Comparison of ENCODE assay signal across 22 mouse cellular contexts in the genomic region with DNA sequence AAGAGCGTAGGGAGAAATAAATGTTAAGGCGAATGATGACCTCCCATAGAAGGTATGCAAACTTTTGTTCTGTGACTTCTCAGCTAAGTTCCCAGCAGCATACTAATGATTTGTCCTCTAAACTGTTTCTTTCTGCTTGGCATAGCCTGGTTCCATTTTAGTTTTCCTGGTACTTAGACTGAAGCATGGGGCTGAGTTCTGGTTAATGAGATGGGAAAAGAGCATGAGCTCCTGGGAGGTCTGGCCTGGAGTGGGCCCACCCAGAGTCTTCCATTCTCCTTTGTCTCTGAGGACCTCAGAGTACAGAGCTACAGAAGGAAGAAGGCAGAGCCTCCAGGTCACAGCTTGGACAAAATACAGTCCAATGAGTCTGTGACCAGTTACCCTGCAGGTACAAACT.
DNase-seq lines count a peak whose midpoint lies in the region; ATAC-seq and TF ChIP-seq lines count a peak whose summit lies in the region.
"Had no signal": no experiment of that assay in that cellular context is flagged by ENCODE, and none has a peak within 500 bp of the region (broad histone marks: within the 10 kb centered on the region; RNA-seq: fewer than 3 reads in every experiment).

No protein-coding gene starts in this region.

- H3K4me3 ChIP-seq in midbrain, postnatal 0 days (ENCODE audit: low read depth, low read length): no peak overlapping the region
- no peak overlapping the region for H3K4me3 ChIP-seq in midbrain, embryonic 16.5 days (ENCODE audit: low read depth, low read length)
- H3K4me3 ChIP-seq in liver, postnatal 0 days (ENCODE audit: low read depth, low read length): no peak overlapping the region
- H3K4me3 ChIP-seq in gastrocnemius, adult 2 months: no peak overlapping the region
- H3K4me3 ChIP-seq: heart, embryonic 10.5 days; midbrain, embryonic 10.5 days; stomach, embryonic 15.5 days had no signal

- no peaks in the 10 kb centered on the region for H3K9me3 ChIP-seq in midbrain, postnatal 0 days (ENCODE audit: low read length)
- no peaks in the 10 kb centered on the region for H3K9me3 ChIP-seq in midbrain, embryonic 16.5 days (replicated peaks; ENCODE audit: control insufficient read depth, low read length, poor library complexity, severe bottlenecking)
- no peaks in the 10 kb centered on the region for H3K9me3 ChIP-seq in liver, postnatal 0 days (ENCODE audit: low read length)
- H3K9me3 ChIP-seq: heart, embryonic 10.5 days; midbrain, embryonic 10.5 days; stomach, embryonic 15.5 days had no signal

- no peak; the same call in 1 of the 2 replicates for ATAC-seq in midbrain, postnatal 0 days (ENCODE audit: low FRiP score)
- ATAC-seq in midbrain, embryonic 16.5 days: no peak
- ATAC-seq in liver, postnatal 0 days: no peak
- ATAC-seq: intestine, postnatal 0 days had no signal

- TF ChIP-seq CTCF in midbrain, postnatal 0 days (IDR thresholded peaks at IDR 0.05): no peak
- TF ChIP-seq CTCF in liver, postnatal 0 days (IDR thresholded peaks at IDR 0.05; ENCODE audit: low read depth): no peak
- TF ChIP-seq CTCF in gastrocnemius, adult 2 months (IDR thresholded peaks at IDR 0.05): no peak

- no peak overlapping the region for H3K4me2 ChIP-seq in midbrain, postnatal 0 days (ENCODE audit: low read depth, low read length, poor library complexity, severe bottlenecking)
- no peak overlapping the region for H3K4me2 ChIP-seq in midbrain, embryonic 16.5 days (ENCODE audit: low read length)
- no peak overlapping the region for H3K4me2 ChIP-seq in liver, postnatal 0 days (ENCODE audit: low read depth, low read length)
- H3K4me2 ChIP-seq: hindbrain, embryonic 14.5 days; stomach, embryonic 15.5 days had no signal

- H3K4me1 ChIP-seq in midbrain, postnatal 0 days (ENCODE audit: insufficient read depth, low read length): no peaks in the 10 kb centered on the region
- H3K4me1 ChIP-seq in midbrain, embryonic 16.5 days (ENCODE audit: control insufficient read depth, insufficient read depth, low read length): no peaks in the 10 kb centered on the region
- H3K4me1 ChIP-seq in liver, postnatal 0 days (ENCODE audit: insufficient read depth): no peaks in the 10 kb centered on the region
- H3K4me1 ChIP-seq: heart, embryonic 10.5 days; midbrain, embryonic 10.5 days; stomach, embryonic 15.5 days had no signal

- intact Hi-C loops in gastrocnemius, adult 2 months (cut with DNase I): no loop called here

- no peaks in the 10 kb centered on the region for H3K27me3 ChIP-seq in midbrain, postnatal 0 days (ENCODE audit: insufficient read depth, low read length)
- H3K27me3 ChIP-seq in midbrain, embryonic 16.5 days (ENCODE audit: control insufficient read depth, insufficient read depth, low read depth, low read length): no peaks in the 10 kb centered on the region
- no peaks in the 10 kb centered on the region for H3K27me3 ChIP-seq in liver, postnatal 0 days (ENCODE audit: insufficient read depth, low read length)
- H3K27me3 ChIP-seq: stomach, embryonic 15.5 days had no signal

- 94% methylated on average over 2 of the region's 2 CpGs for WGBS in midbrain, postnatal 0 days
- WGBS in midbrain, embryonic 16.5 days: 96% methylated on average over 2 of the region's 2 CpGs
- 86% methylated on average over 2 of the region's 2 CpGs for WGBS in liver, postnatal 0 days (ENCODE audit: insufficient replicate concordance)

- no peak overlapping the region for H3K27ac ChIP-seq in midbrain, postnatal 0 days (ENCODE audit: low read depth, low read length)
- no peak overlapping the region for H3K27ac ChIP-seq in midbrain, embryonic 16.5 days (ENCODE audit: low read length)
- no peak overlapping the region for H3K27ac ChIP-seq in liver, postnatal 0 days (ENCODE audit: low read depth)
- no peak overlapping the region for H3K27ac ChIP-seq in gastrocnemius, adult 2 months
- H3K27ac ChIP-seq: heart, embryonic 10.5 days; hindbrain, embryonic 14.5 days; kidney, postnatal 0 days; midbrain, embryonic 10.5 days; stomach, embryonic 15.5 days had no signal

- no peak for TF ChIP-seq EP300 in liver, postnatal 0 days (IDR thresholded peaks at IDR 0.05; ENCODE audit: low read depth)

- H3K36me3 ChIP-seq in midbrain, postnatal 0 days (ENCODE audit: insufficient read depth, low read length): no peaks in the 10 kb centered on the region
- H3K36me3 ChIP-seq in midbrain, embryonic 16.5 days (ENCODE audit: control insufficient read depth, insufficient read depth, low read length): no peaks in the 10 kb centered on the region
- no peaks in the 10 kb centered on the region for H3K36me3 ChIP-seq in liver, postnatal 0 days (replicated peaks; ENCODE audit: insufficient read depth, low read length)
- H3K36me3 ChIP-seq: heart, embryonic 10.5 days; midbrain, embryonic 10.5 days; stomach, embryonic 15.5 days had no signal

- no peak overlapping the region for H3K9ac ChIP-seq in midbrain, postnatal 0 days (replicated peaks; ENCODE audit: low read length, poor library complexity, severe bottlenecking)
- no peak overlapping the region for H3K9ac ChIP-seq in midbrain, embryonic 16.5 days (ENCODE audit: low read depth, low read length)
- no peak overlapping the region for H3K9ac ChIP-seq in liver, postnatal 0 days (replicated peaks)
- H3K9ac ChIP-seq: hindbrain, embryonic 14.5 days; stomach, embryonic 15.5 days had no signal

- peak; percentile 4 for DNase-seq in cerebellum, adult 9-11 months
- DNase-seq in cerebellum, postnatal 4 days (ENCODE audit: low spot score in 2 of 2): no peak
- peak; percentile 8 for DNase-seq in midbrain, postnatal 0 days (ENCODE audit: low spot score)
- DNase-seq in layer of hippocampus, postnatal 36 days: peak; percentile 27 to 30
- DNase-seq in right cerebral cortex, postnatal 14 days: peak; percentile 5
- no peak for DNase-seq in liver, postnatal 0 days
- no peak for DNase-seq in gastrocnemius, adult 2 months
- DNase-seq: adrenal gland, adult 2 months; cerebellum, adult 8-10 months; gastrocnemius, postnatal 25 days; heart, postnatal 10 days; liver; lung, adult 18-20 months; lung, postnatal 36 days; thymus, adult 2 months had no signal

Comparison
In these comparisons a context has a peak if more than half of its experiments do, and no peak if none do; other contexts are left out.
1. DNase-seq: peak in cerebellum, adult 9-11 months (single experiment), midbrain, postnatal 0 days (single experiment), layer of hippocampus, postnatal 36 days (2 of 2) and right cerebral cortex, postnatal 14 days (single experiment); none in cerebellum, postnatal 4 days (0 of 2), liver, postnatal 0 days (single experiment) and gastrocnemius, adult 2 months (single experiment).